Mouse (Mus musculus): Measurements from ENCODE around the gene Ssr1.

Ssr1 gene

DNA sequence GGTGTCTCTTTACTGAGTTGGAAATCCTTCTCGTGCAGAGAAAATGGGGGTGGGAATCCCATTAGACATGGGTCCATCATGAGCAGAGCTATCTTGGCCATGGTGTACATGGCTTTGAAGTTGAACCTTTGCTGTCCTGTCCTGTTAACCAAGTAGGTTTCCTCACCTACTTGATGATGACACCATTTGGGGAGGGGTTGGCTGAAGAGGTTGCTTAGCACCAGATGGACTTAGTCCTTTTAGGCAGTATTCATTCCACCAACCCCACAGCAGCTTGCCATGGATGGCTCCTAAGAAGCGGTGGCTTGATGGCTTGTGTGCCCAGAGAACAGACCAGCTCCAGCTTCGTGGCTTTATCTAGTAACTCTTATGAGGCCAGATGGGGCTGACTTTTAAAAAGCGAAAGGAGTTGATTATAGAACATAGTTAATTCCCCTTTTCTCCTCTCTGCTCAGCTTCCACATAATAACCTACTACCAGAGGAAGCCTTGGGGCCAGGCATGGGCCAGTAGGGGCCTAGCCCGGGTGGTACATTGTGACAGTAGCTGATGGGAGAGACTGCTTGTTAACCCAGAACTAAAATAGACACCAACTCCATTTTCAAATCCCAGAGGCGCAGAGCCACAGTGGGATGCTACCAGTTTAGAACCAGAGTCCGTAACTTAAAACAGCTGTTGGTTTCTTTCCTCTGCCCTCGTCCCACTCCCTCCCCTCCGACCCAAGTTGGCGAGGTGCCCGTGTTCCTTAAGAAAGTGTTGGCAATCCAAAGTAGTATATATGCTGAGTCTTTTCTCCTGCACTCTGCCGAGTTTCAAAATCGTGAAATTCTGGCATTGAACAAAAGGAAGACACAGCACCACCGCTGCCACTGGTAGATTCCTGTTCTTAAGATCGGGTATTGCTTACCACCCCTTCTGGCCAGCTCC is 75.4 kb downstream of the Ssr1 start:
- DNase-seq (ENCODE audit: low spot score) = no peak

Measured in layer of hippocampus, adult 11-12 months (tissue).